Mouse (Mus musculus) gastrocnemius, adult 2 months (tissue): ENCODE data around the gene Ola1. TPM values are rescaled to one million over a fixed set of nuclear protein-coding genes. Genes with fewer than 3 reads are reported as not detected.

Source experiments
- DNase-seq: peaks from one replicate; pipeline ENCODE4 v3.0.0; 2022
- H3K27ac ChIP-seq: fragments of 200-600 bp; 2 replicates; pipeline ENCODE4 v1.8.1; 2022; ENCODE audit warnings: mild to moderate bottlenecking
- H3K4me3 ChIP-seq: fragments of 200-600 bp; 2 replicates; pipeline ENCODE4 v1.8.1; 2022; ENCODE audit warnings: mild to moderate bottlenecking, moderate library complexity
- CTCF ChIP-seq: fragments of 200-600 bp; IDR thresholded peaks from 2 replicates; pipeline ENCODE4 v1.8.1; 2022; ENCODE audit warnings: antibody characterized with exemption, mild to moderate bottlenecking, moderate library complexity
- intact Hi-C: fragments of 180-260 bp; cut with DNase I; formaldehyde crosslinking; loops from one replicate; pipeline ENCODE4 v1.15.1; 2025
- total RNA-seq, 2 experiments: library from RNA; stranded (reverse); gene quantifications; 2 replicates each; pipeline ENCODE4 v1.2.3; 2021

Gene Ola1
- total RNA-seq, 2 experiments from 2014 or later: 49.3 to 58.1 TPM

DNA sequence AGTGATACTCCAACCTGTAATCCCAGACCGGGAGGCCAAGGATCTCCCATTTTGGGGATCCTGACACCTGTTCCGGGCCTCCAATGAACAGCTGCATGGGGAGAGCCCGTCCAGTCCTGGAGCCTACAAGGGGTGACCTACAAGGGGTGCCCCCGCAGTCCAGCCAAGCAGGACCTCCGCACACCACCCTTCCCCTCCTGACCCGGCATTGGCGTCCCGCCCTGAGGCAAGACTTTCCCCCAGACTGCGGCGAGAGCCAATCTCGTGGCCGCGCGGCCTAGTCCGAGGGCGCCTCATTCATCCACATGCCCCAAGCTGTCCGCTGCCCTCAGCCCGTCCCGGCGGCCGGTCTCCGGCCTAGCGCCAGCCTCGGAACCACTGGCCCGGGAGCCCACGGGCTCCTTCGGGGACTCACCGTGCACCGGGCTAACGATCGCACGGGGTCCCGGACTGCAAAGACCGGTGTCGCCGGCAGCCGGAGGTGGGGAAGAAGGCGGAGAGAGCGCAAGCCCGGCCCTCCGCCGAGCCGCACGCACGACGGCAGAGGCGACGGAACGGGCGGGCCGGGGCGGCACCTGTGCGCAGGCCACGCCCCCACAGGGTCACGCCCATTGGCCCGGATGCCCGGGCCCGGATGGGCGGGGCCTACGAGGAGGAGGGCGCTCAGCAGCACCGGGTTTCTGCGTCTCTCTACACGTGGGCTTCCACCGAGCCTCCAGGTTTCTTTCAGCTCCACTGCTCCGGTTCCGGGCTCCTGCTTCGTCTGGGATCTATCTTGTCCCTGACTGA, 4.7 kb downstream of the Ola1 start:
- Histone ChIP-seq H3K27ac (peak overlapping the region; percentile 92), H3K4me3 (peak overlapping the region; percentile 89)
- TF ChIP-seq CTCF: no peak
- intact Hi-C loops: no loop called here
- DNase-seq: peak; percentile 96

DNA sequence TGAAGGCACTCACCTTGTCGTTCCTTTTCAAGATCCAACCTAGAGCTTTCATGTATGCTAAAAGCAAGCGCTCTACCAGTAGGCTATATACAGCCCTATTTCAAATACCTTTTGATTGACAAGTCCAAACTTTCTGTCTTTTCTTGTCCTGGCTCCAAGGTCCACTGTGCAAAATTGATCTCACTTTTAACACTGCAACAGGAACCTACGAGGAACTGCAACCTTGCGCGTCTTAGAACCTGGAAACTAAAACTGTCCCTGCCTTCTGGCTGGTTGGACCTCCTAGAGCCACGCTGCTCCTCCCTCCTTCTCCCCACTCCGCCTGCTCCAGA, 5.2 kb downstream of the Ola1 start:
- DNase-seq: no peak
- intact Hi-C loops: no loop called here
- Histone ChIP-seq H3K27ac (peak overlapping the region; percentile 92), H3K4me3 (peak overlapping the region; percentile 89)
- no peak for TF ChIP-seq CTCF

DNA sequence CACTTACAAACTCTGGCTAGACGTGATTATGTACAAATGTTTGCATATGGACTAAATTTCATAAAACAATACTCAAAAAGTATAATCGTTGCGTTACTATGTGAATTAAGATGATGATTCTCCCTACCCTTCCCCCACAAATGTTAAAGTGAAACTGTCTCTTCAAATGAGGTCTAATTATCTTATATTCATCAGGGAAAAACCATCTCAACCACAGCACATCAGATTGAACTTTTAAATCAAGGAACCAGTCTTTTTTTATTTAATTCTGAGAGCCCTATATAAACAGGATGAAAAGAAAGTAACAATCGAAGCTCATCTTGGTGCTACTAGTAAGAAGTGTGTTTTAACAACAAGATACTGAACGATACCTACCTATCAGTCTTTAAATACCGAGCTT, 14.4 kb downstream of the Ola1 start:
- TF ChIP-seq CTCF: no peak
- no peak for DNase-seq
- H3K27ac ChIP-seq: no peak overlapping the region
- intact Hi-C loops: no loop called here
- no peak overlapping the region for H3K4me3 ChIP-seq

DNA sequence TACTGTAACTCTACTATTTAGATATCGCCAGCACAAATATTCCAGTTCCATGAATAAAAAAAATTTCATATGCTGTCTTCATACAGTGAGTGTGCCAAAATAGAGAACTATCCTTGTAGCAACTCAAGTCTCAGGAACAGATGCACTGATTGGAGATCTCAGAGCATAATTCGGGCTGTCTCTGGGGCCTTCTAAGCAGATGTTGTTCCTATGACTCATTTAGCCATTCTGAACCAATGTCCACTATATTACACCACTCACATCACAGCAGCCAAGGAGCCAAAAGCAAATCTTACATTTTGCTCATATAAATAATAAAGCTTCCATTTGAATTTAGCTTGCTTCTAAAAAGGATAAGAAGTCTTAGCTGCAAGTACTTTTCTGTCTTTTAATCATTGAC, 30.2 kb downstream of the Ola1 start:
- peak; percentile 25 for DNase-seq
- no peak for TF ChIP-seq CTCF
- Histone ChIP-seq H3K27ac (no peak overlapping the region), H3K4me3 (no peak overlapping the region)
- intact Hi-C loops: no loop called here

DNA sequence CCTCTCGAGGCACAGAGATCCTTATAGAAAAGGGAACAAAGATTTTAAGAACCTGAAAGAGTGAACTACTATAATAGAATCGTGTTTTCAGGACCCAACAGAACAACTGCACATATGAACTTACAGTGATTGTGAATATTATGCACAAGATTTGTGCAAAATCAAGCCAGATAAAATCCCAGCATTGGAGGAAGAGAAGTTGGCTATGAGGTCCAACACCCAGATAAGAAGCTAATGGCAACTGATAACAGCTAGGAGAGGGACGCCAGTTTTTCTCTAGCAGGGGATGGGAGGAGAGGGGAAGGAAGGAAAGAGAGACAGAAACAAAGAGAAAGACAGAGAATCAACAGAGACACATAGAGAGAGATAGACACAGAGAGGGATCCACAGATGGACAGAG, 33.5 kb downstream of the Ola1 start:
- TF ChIP-seq CTCF: no peak
- Histone ChIP-seq H3K4me3 (no peak overlapping the region), H3K27ac (no peak overlapping the region)
- no peak for DNase-seq
- intact Hi-C loops: no loop called here

DNA sequence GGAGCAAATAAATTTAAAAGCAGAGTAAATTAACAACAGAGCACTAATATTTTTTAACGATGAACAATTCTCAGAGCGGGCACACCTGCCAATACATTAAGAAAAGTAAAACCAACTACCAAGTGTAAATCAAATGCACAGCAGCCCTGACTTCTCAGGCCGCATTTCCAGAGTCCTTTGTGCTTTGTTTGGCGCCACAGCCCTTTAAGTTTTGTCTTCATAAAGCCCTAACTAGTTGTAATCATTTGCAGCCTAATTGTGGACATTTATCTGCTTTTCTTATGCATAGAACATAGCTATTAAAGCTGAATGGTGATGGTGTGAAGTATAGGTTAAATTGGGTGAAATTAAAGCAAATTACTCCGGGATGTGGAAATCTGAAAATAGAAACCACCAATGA, 49.2 kb downstream of the Ola1 start:
- DNase-seq: no peak
- no peak overlapping the region for H3K27ac ChIP-seq
- no peak for TF ChIP-seq CTCF
- intact Hi-C loops: no loop called here
- no peak overlapping the region for H3K4me3 ChIP-seq

DNA sequence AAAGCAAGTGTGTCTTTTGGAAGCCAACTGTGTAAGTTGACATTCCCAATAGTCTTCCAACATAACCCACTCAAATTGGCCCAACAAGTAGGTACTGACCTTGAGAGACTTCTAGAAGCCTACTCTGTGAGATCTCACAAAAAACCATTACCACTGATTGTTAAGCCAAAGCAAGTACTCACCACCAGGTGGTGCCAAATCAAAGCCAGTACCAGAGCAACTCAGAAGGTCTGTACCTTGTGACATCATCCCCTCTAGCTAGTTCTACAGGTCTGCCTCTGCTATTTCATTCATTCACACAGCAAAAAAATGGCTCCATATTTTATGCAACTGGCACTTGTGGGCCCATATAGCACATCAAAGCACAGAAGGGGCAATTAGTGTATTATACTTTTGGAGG, 51.6 kb downstream of the Ola1 start:
- intact Hi-C loops: loop anchor here (1.0 kb wide), 1 partner anchor 111 kb away; no protein-coding TSS in a partner anchor
- peak; percentile 80 for TF ChIP-seq CTCF
- DNase-seq: peak; percentile 68
- Histone ChIP-seq H3K27ac (no peak overlapping the region), H3K4me3 (no peak overlapping the region)

DNA sequence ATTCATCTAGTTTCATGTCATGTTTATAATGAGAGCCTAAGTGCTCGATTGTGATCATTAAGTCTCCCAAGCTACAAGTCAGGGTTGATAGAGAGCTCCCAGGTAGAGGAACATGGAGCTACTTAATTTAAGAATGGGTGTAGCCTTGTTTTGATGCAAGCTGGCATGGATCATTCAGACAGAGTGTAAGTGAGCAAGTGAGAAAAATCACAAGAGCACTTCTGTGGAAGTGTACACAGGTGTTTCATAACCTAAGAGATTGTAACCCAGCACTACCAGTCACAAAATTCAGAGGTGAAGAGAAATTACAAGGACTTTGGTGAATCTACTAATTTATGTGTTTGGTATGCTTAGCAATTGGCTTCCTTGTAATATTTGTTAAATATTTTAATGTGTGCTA, 54.1 kb downstream of the Ola1 start:
- DNase-seq: no peak
- no peak for TF ChIP-seq CTCF
- Histone ChIP-seq H3K4me3 (no peak overlapping the region), H3K27ac (no peak overlapping the region)
- intact Hi-C loops: no loop called here

DNA sequence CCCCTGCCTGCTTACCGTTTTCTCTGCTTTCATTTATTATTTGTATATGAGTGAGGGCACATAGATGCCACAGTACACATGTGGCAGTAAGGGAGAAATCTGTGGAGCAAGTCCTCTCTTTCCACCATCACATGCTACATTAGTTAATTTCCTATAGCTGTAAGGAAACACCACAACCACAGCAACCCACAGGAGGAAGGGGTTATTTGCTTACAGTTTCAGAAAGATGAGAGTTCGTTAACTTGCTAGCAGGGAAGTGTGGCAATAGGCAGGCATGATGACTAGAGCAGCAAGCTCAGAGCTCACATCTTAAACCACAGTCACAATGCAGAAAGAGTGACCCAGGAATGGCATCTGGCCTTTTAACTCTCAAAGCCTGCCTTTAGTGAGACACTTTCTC, 58.0 kb downstream of the Ola1 start:
- TF ChIP-seq CTCF: no peak
- no peak overlapping the region for H3K4me3 ChIP-seq
- no peak for DNase-seq
- no peak overlapping the region for H3K27ac ChIP-seq
- intact Hi-C loops: no loop called here

DNA sequence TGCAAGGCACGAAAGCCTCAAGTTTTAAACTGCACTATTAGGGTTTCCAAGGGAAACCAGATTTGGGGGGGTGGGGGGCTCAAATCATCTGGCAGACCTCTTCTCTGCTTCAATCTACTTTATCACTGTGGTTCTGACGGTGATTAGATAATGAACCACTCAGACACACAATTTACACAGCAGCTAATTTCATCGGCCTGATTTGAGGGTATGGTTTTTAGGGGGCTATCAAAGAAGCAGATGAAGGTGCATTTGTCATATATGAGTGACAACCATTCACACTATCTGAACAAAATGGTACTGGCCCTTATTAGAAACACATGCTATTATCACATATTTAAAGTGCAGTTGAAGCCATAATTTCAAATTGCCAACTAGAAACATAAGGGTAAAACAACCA, 61.5 kb downstream of the Ola1 start:
- no peak for TF ChIP-seq CTCF
- Histone ChIP-seq H3K27ac (no peak overlapping the region), H3K4me3 (no peak overlapping the region)
- intact Hi-C loops: no loop called here
- no peak for DNase-seq

DNA sequence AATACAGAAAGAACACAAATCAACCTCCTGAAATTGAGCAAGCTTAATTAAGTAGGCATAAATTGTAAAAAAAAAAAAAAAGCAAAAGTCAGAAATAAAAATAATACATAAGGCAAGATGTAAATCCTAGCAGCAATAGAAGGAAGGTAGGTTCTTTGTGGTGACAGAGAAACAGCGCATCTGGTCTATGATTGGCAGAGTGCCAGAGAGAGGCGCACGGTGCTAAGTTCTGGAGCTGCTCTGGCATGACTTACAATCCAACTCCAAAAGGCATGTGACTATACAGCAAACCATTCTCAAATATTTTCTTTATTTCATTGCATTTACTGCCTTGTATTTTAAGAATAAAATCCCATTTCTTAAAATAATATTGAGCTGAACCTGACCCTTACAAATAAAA, 68.2 kb downstream of the Ola1 start:
- intact Hi-C loops: no loop called here
- Histone ChIP-seq H3K27ac (no peak overlapping the region), H3K4me3 (no peak overlapping the region)
- no peak for TF ChIP-seq CTCF
- no peak for DNase-seq

DNA sequence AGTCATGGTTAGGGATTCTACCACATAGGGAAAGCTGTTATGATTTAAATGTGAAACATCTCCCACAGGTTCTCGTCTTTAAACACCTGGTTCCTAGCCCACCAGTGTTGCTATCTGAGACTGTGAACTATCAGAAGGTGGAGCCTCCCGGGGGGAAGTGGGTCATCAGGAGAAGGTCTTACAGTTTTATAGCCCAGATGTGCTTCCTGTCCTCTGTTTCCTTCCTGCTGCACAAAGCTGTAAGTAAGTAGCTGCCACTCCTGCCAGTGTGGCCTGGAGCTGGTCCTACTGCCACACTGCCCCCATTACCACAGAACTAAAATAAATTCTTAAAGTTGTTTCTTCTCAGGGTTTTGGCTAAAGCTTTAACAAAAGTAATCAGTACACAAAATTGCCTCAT, 72.6 kb downstream of the Ola1 start:
- intact Hi-C loops: no loop called here
- no peak overlapping the region for H3K27ac ChIP-seq
- no peak overlapping the region for H3K4me3 ChIP-seq
- TF ChIP-seq CTCF: no peak
- DNase-seq: no peak

DNA sequence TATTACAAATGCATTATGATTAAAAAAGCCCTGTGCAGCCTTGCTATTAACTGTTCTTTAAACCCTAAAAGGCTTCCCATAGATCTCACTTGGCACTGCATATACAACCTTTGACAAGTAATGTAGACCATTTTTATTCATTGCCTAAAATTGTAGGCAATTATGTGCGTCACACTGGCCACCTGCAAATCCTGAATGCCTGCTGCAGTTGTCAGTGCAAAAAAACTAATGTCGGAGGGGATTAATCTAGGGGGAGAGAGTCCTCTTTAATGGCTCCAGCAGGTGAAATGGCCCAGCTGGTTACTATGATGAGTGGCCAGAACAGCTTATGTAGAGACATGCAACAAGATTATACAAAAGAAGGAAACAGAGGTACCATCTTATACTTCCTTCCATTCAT, 75.0 kb downstream of the Ola1 start:
- intact Hi-C loops: no loop called here
- Histone ChIP-seq H3K4me3 (no peak overlapping the region), H3K27ac (no peak overlapping the region)
- no peak for TF ChIP-seq CTCF
- DNase-seq: no peak

DNA sequence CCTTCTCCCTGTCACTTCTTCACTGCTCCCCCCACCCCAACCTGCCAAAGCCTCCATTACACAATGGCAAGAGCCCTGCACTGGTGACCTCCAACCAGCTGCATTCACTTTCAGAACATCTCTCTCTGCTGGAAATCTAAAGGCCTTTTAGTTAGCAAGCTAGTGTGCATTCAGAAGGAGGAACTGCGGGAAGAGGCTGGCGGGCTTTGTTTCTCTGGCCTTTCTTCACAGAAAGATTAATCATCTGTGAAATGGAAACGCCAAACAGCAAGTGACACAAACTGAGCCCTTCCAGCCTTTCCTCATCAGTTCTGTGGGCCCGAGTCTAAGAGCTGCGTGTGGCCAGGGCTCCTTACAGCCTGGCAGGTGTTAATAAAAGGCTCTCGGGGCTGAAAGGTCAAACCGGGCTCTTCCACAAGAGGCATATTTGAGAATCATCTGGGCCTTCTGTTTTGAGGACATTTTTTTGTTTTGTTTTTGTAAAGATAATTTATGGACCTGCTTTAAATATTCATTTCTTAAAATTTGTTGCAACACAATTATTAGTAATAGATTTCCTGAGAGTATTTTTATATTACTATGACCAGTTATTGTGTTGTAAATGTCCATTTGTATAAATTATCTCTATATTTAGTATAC, 75.8 kb downstream of the Ola1 start:
- H3K4me3 ChIP-seq: no peak overlapping the region
- H3K27ac ChIP-seq: no peak overlapping the region
- DNase-seq: no peak
- intact Hi-C loops: no loop called here
- TF ChIP-seq CTCF: no peak
